Mouse (Mus musculus): ENCODE measurements around the gene Zcchc8. TPM values are rescaled to one million over a fixed set of nuclear protein-coding genes. Genes with fewer than 3 reads are reported as not detected.

Zcchc8 gene
- polyA plus RNA-seq, 1 experiment from 2014 or later, result 62.7 TPM

- Histone ChIP-seq H3K4me1 (peaks cover 5% of the 10 kb centered on the region; the same call in 1 of the 2 replicates), H3K9ac (no peak overlapping the region), H3K4me2 (no peak overlapping the region), H3K36me3 (peaks cover 19% of the 10 kb centered on the region), H3K27ac (no peak overlapping the region), H3K9me3 (no peaks in the 10 kb centered on the region), H3K4me3 (no peak overlapping the region), H3K27me3 (no peaks in the 10 kb centered on the region)
- WGBS, result 38% methylated on average over 7 of the region's 7 CpGs
- ATAC-seq (ENCODE audit: insufficient number of reproducible peaks, low FRiP score, low TSS enrichment, low read depth), result no peak
These were observed 63.2 kb downstream of the Zcchc8 start for GRCm38 (mm10) chr5:123657651-123658050.

GRCm38 (mm10) chr5:123654937-123655336 is 66.0 kb downstream of the Zcchc8 start:
- Histone ChIP-seq H3K27me3 (no peaks in the 10 kb centered on the region), H3K27ac (no peak overlapping the region), H3K4me2 (no peak overlapping the region), H3K4me3 (no peak overlapping the region), H3K36me3 (peaks cover 19% of the 10 kb centered on the region), H3K4me1 (0 out of 2 replicates have a peak, but pooled peaks cover 2% of the 10 kb centered on the region), H3K9me3 (no peaks in the 10 kb centered on the region), H3K9ac (no peak overlapping the region)
- ATAC-seq (ENCODE audit: insufficient number of reproducible peaks, low FRiP score, low TSS enrichment, low read depth), result no peak
- WGBS, result 76% methylated on average over 5 of the region's 5 CpGs

GRCm38 (mm10) chr5:123653287-123653801 is 67.6 kb downstream of the Zcchc8 start:
- Histone ChIP-seq H3K4me1 (0 out of 2 replicates have a peak, but pooled peaks cover 2% of the 10 kb centered on the region), H3K9me3 (no peaks in the 10 kb centered on the region), H3K9ac (no peak overlapping the region), H3K4me2 (no peak overlapping the region), H3K27me3 (no peaks in the 10 kb centered on the region), H3K4me3 (no peak overlapping the region), H3K27ac (no peak overlapping the region), H3K36me3 (peaks cover 24% of the 10 kb centered on the region)
- WGBS, result 84% methylated on average over 11 of the region's 11 CpGs
- ATAC-seq (ENCODE audit: insufficient number of reproducible peaks, low FRiP score, low TSS enrichment, low read depth), result no peak

GRCm38 (mm10) chr5:123650825-123651224 is 70.1 kb downstream of the Zcchc8 start:
- WGBS, result 56% methylated on average over 2 of the region's 2 CpGs
- Histone ChIP-seq H3K27ac (no peak overlapping the region), H3K9ac (no peak overlapping the region), H3K36me3 (peaks cover 44% of the 10 kb centered on the region), H3K9me3 (no peaks in the 10 kb centered on the region), H3K4me3 (no peak overlapping the region), H3K4me1 (no peaks in the 10 kb centered on the region), H3K4me2 (no peak overlapping the region), H3K27me3 (no peaks in the 10 kb centered on the region)
- ATAC-seq (ENCODE audit: insufficient number of reproducible peaks, low FRiP score, low TSS enrichment, low read depth), result no peak

Other genes with a start within 250 kb of the Zcchc8 start
- not detected in 2 replicates for gene Lrrc43, start 231.8 kb downstream of the Zcchc8 start, polyA plus RNA-seq (2015; fragmentation: Nextera tagmentation; extraction: Ambion mirVana)
- not detected in 2 replicates for gene Il31, start 231.6 kb downstream of the Zcchc8 start, polyA plus RNA-seq (2015; fragmentation: Nextera tagmentation; extraction: Ambion mirVana)
- 0.12 and 0.58 TPM in 2 replicates for gene B3gnt4, start 210.6 kb downstream of the Zcchc8 start, polyA plus RNA-seq (2015; fragmentation: Nextera tagmentation; extraction: Ambion mirVana)
- 95.4 and 99.4 TPM in 2 replicates for gene Diablo, start 196.9 kb downstream of the Zcchc8 start, polyA plus RNA-seq (2015; fragmentation: Nextera tagmentation; extraction: Ambion mirVana)
- 0.44 and 0.46 TPM in 2 replicates for gene Gm49027, start 195.6 kb downstream of the Zcchc8 start, polyA plus RNA-seq (2015; fragmentation: Nextera tagmentation; extraction: Ambion mirVana)
- gene Vps33a, start 148.1 kb downstream of the Zcchc8 start, polyA plus RNA-seq (2015; fragmentation: Nextera tagmentation; extraction: Ambion mirVana), result 25.7 and 29.7 TPM in 2 replicates
- gene Clip1, start 36.5 kb downstream of the Zcchc8 start, polyA plus RNA-seq (2015; fragmentation: Nextera tagmentation; extraction: Ambion mirVana), result 45.4 and 46.6 TPM in 2 replicates
- 109 and 111 TPM in 2 replicates for gene Rsrc2, start 28.3 kb upstream of the Zcchc8 start, polyA plus RNA-seq (2015; fragmentation: Nextera tagmentation; extraction: Ambion mirVana)
- gene Kntc1, start 28.6 kb upstream of the Zcchc8 start, polyA plus RNA-seq (2015; fragmentation: Nextera tagmentation; extraction: Ambion mirVana), result 20.1 and 21.0 TPM in 2 replicates
- 9.0 and 9.4 TPM in 2 replicates for gene Hcar2, start 144.4 kb upstream of the Zcchc8 start, polyA plus RNA-seq (2015; fragmentation: Nextera tagmentation; extraction: Ambion mirVana)
- 0.55 and 0.87 TPM in 2 replicates for gene Hcar1, start 158.9 kb upstream of the Zcchc8 start, polyA plus RNA-seq (2015; fragmentation: Nextera tagmentation; extraction: Ambion mirVana)
- gene Denr, start 186.1 kb upstream of the Zcchc8 start, polyA plus RNA-seq (2015; fragmentation: Nextera tagmentation; extraction: Ambion mirVana), result 131 and 140 TPM in 2 replicates
- 2.8 and 3.4 TPM in 2 replicates for gene Gm43518, start 206.3 kb upstream of the Zcchc8 start, polyA plus RNA-seq (2015; fragmentation: Nextera tagmentation; extraction: Ambion mirVana)
- gene Ccdc62, start 209.6 kb upstream of the Zcchc8 start, polyA plus RNA-seq (2015; fragmentation: Nextera tagmentation; extraction: Ambion mirVana), result 5.2 and 6.4 TPM in 2 replicates

All from limb, embryonic 15.5 days (tissue).